Mouse (Mus musculus) WW6 (cell line): ENCODE results near the gene Olfr161.
"Not testable (repeated sequence)": the region's sequence is repeated elsewhere in the genome, so short reads cannot be mapped to it uniquely, and the experiment has no call there.

Source experiments
- DNase-seq: peaks from one replicate; pipeline ENCODE4 v3.0.0-alpha.2; 2013; ENCODE audit warnings: low read depth, low spot score

Gene Olfr161

DNA sequence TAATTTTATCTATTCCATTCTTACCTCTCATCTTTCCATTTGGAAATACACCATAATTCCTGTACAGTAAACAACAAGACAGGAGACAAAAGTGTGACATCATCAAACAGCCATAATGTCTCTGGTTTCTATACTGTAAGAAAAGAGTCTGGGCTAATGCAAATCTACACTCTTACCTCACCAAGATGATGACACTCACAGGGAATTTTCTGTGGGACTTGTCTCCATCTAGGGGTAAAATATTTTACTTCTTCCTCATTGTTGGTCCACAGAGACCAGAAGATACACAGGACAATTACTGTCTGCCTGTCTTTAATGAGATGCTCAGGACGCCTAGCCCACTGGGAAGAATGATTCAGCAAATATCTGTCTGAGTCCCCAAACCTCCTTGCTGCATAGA lies at the start of gene Olfr161:
Gene Olfr161 (plus strand): TSS at position 352 of the 400 bp plus-strand sequence.
- no peak for DNase-seq

DNA sequence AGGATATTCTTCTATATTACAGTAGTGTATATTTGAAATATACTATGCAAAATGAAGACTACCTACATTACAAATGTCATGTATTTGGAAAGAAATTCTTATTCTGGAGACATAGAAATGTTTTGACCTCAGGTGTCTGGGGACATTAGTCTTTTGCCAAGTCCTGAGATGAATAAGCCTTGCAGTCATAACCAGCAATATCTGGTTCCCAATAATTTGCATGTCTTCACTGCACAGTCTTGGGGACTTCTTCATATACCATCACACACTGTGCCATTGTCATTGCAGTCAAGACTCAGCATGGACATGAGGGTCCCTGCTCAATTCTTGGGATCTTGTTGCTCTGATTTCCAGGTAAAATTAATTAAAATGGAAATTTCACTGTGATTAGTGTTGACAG lies 27.3 kb upstream of the Olfr161 start:
- no peak for DNase-seq

DNA sequence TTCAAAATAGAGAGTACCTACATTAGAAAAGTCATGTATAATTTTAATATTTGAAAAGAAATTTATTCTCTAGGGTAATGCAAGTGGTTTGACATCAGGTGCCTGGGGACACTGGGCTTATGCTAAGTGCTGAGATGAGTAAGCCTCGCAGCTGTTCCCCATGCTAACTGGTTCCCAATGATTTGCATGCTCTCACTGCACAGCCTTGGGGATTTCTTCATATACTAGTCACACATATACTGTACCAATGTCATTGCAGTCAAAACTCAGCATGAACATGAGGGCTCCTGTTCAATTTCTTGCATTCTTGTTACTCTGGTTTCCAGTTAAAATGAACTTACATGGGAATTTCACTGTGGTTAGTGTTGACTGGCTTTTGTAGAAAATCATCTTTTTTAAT lies 13.2 kb upstream of the Olfr161 start:
- DNase-seq: not testable (repeated sequence)

DNA sequence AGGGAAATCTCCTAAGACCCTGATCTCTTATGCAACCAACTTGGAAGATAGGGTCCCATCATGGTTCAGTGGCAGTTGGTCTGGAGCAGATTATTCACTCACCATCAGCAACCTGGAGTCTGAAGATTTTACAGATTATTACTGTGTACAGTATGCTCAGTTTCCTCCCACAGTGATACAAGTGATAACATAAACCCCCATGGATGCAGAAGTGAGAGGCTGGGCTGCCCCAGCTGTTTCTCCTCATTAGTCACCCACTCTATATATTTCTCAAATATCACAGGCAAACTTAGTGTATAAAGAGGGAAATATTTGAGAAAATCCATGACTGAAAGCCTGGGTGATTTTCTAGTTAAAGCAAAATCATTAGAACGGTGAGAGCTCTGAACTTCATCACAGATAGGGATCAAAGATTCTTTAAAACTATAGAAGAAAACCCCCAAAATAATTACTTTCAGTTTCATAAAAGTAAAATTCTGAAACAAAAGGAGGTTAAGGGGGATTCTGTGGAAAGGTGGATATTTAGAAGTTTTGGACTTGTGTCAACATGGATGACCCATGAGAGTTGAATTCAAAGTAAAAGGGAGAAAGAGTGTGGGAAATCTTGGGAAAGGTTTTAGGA lies 12.5 kb upstream of the Olfr161 start:
- DNase-seq: not testable (repeated sequence)

DNA sequence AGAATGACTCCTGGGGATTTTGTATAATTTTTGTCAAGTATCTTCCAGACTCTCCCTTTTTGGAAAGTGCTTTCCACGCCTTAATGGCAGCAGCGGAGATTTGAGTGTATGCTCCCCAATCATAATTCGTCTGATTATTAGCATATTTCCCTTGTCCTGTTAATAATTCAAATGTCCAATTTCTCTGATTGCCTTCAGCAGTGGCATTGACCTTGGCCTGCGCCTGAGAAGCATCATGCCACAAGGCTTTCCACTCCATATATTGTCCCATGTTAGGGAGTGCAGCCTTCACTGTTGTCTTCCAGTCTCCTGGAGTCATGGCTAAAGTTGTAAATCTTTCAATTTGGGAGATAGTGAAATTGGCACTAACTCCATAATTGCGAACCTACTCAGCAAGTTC lies 40.5 kb downstream of the Olfr161 start:
- not testable (repeated sequence) for DNase-seq

DNA sequence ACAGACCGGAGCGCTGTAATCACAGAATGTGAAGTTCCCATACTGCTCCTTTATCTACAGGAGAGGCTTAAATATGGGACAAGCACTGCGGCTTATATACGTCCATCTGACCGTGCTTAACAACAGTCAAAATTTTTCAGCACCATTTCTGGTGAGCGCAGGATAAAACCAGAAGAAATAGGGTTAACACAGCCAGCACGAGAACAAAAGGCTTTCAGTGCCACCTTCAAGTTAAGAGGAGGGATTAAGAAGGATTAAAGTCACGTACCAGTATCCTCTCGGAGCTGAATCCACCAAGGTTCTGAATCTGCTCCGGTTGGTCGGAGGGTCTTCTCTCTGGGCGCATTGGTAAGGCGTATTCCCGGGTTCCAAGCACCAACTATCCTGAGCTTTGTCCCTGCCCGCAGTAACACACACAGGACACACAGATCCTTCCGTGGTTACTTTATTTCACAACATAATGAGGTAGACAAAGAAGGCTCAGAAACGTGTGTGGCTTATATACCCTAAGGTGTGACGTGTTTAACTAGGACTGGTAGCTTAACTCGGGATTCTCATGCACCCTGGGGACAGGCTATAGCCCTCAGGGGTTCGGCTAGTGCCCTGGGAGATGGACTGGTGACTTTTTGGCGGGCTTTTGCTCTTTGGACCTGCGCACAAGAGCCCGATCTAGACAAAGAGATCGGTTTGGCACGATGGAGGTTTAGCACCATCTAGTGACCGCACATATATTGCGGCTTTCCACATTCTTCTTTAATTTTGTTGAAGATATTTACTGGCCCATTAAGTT lies 41.9 kb downstream of the Olfr161 start:
- DNase-seq: not testable (repeated sequence)
